Mouse (Mus musculus) thymus, postnatal 36 days (tissue): ENCODE measurements around the gene Cd9.
A peak's percentile ranks its signal among the peaks of the same experiment; 100 is the strongest.

Experiments used
- DNase-seq, 2 experiments: peaks; one replicate each; pipeline ENCODE4 v3.0.0; 2022; ENCODE audit warnings: mixed read lengths in 2 of 2

Gene Cd9

GRCm38 (mm10) chr6:125432522-125432921, 62.1 kb downstream of the Cd9 start:
- no peak for DNase-seq

GRCm38 (mm10) chr6:125430982-125431381, 63.6 kb downstream of the Cd9 start:
- DNase-seq = no peak

DNA sequence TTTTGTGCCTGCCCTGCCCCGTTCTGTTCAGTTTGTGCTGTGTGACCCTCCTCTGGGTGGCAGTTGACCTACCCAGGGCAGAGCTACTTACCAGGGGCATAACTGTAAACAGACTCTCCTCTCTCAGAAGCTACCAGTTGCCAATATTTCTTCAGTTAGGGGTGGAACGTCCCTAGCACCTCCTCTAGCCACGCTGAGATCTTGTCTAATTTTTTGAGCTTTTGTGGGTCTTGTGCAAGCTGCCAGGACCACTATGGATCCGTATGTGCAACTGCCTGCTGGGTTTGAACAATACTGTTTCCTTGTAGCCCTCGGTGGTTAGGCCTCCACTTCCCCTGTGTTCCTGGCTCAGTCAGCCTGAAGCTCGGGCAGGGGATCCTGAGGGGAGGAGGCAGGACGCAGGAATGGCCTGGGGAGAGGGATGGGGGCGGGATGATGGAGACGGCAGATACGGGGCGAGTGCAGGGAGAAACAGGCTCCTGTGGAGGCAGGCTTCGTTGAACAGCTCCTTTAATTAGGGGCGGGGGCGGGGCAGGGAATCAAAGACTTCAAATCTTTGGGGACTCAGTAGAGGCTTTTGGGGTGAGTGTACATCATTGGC, 64.1 kb downstream of the Cd9 start:
- no peak for DNase-seq

- no peak for DNase-seq
Measured at GRCm38 (mm10) chr6:125429741-125430140, 64.8 kb downstream of the Cd9 start.

- peak; percentile 74 to 75 for DNase-seq
Measured at GRCm38 (mm10) chr6:125426383-125427360, 67.9 kb downstream of the Cd9 start.

DNA sequence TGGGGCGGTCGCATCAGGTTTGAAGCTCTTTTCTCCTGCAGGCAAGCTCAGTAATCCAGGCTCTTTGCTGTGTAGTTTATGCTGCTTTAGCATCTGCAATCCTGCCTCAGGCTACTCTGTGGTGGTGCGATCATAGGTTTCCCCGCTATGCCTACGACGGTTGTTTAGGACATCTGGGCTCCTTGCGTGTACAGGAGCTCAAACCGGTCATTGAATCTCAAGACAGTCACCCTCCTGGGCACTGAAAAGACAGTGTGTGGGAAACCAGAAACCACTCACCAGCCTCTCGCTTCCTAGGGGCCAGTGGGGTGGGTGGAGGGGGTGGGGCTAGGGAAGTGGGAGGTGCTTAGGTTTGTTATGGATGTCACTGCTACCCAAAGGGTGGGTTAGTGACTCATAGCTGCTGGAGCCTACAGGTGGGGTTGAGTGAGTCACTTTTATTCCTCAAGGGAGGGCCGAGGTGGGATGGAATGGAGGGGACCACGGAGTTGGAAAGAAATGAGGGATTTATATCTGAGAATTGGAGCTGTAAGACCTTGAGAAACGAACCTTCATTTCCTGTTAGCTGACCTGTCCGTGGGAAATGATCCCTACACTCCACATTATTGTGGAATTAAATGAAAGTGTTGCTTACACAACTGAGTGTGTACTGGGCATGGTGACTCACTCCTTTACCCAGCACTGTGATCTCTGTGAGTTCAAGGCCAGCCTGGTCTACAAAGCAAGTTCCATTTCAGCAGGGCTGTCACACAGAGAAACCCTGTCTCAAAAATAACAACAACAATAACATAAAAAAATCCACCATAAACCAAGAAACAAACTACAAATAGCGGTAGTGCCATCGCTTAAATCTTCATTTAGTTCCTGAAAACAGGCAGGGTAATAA, 69.1 kb downstream of the Cd9 start:
- DNase-seq = peak in 1 of 2 experiments; percentile 8

DNA sequence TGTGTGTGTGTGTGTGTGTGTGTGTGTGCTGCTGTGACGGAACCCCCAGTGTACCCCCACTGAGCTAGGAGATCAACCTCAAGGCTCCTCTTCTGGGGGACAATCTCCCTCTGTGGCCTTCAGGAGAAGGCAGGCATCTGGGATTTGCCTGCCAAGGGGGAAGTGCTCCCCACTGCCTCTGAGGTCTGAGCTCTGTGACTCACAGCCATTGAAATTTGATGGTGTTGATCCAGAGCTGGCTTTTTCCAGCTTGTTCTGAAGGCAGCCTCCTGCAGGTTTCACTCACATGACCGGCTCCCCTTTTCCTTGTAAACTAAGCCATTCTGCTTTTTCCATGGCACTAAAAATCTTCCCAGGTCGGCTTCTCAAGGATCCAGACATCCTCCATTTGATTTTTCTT, 70.4 kb downstream of the Cd9 start:
- no peak for DNase-seq

DNA sequence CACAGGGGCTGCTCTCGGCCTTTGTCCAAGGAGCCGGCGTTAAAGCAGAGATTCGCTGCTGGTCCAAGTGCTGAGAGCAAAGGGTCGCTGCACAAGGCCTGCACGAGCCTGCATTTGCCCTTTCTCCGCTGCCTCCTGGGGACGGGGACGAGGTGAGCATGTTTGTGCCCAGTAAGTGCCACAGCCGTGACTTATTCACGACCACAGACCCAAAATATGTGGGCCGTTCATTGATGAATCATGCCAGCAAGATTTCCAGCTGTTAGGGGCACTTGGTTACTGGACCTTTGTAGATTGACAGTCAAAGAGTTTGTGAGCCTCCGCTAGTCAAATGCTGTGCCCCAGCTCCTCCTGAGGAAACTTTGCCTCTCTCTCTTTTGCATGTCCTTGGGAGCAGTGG, 71.1 kb downstream of the Cd9 start:
- no peak for DNase-seq

DNA sequence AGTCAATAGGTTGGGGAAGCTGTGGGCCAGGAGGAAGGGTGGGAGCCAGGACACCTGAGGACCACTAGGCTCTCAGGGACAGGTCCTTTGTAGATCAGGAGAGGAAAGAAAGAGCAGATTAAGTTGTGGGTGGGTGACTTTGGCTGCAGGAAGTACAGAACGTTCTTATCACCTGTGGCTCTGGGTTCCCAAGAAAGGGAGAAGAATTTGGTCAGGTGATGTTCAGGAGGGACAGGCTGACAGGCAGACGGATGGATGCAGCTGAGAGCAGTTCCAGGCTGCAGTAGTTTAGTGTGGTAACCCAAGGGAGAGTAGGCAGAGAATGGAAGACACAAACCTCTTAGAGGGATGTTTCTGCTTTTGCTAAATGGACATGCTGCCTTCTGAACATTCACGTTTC, 71.5 kb downstream of the Cd9 start:
- no peak for DNase-seq

DNA sequence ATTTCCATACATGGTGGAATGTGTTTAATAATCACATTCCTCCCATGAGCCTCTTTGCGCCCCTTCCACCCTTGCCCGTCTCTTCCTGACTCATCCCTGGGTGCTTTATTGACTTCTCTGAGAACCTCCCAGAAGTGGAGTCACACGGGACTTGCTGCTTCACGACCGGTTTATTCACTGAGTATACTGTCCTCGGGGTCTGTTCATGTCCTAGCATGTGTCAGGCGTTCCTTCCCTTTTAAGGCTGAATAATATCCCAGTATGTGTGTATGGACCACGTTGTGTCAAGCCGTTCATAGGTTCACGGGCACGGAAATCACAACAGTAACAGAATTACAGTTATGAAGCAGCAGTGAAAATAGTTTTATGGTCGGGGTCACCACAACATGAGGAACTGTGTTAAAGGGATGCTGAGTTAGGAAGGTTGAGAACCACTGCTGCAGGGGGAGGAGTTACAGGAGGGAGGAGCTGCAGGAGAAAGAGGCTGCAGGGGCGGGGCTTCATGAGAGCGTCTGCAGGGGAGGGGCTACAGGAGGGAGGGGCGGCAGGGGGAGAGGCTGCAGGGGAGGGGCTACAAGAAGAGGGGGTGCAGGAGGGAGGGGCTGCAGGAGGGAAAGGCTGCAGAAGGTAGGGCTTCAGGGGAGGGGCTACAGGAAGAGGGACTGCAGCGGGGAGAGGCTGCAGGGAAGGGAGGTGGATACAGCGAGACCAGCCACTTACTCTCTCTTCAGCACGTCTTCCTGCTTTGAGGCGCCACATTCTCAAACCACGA, 72.4 kb downstream of the Cd9 start:
- DNase-seq = peak; percentile 90 to 91

GRCm38 (mm10) chr6:125420458-125421063, 74.0 kb downstream of the Cd9 start:
- no peak for DNase-seq

- DNase-seq = peak; percentile 67 to 71
Measured at GRCm38 (mm10) chr6:125418744-125419143, 75.8 kb downstream of the Cd9 start.

DNA sequence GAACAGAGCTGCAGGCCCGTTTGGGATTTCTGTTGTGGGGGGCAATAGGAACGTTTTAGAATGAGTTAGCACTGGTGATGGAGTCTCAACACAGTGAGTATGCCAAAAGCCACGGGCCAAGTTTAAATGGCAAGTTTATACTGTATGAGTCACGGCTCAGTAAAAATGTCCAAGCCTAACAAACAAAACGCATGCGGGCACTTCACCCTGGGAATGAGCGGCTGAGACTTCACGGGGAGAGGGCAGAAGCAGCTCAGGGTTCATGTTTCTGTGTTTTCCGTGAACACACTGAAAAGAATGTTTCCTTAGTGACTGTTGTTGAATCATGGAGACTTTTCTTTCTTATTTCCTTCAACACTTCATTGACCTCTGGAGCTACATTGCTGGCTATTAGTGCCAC, 81.3 kb downstream of the Cd9 start:
- DNase-seq = no peak

- no peak for DNase-seq
Measured at GRCm38 (mm10) chr6:125411661-125412060, 82.9 kb downstream of the Cd9 start.

DNA sequence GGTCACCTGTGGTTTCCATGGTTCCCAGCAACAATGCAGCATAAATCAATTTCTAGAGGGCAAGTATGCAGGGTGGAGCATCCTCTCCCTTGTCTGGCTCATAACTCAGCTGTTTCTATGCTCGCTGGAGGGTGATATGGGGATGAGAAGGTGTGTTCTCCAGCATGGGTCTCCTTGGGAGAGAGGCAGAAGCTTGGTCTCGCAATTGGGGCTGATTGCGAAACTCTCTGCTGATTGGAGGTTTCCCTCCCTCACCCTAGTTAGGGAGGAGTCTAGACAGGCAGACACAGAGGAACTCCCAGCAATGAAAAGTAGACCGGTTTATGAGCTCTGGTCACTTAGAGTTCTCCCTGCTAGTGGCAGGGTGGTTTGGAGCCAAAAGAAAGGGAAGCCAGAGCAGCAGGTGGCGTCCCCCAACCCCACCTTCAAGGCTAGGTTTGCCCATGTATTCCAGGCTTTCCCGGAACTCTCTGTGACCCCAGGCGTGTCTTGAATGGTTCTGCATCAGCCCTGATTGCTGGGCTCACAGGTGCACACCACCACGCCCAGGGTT, 83.5 kb downstream of the Cd9 start:
- no peak for DNase-seq

GRCm38 (mm10) chr6:125410551-125410950, 84.0 kb downstream of the Cd9 start:
- DNase-seq = no peak
